Comparison of ENCODE assay signal across 13 mouse cellular contexts in the genomic region with DNA sequence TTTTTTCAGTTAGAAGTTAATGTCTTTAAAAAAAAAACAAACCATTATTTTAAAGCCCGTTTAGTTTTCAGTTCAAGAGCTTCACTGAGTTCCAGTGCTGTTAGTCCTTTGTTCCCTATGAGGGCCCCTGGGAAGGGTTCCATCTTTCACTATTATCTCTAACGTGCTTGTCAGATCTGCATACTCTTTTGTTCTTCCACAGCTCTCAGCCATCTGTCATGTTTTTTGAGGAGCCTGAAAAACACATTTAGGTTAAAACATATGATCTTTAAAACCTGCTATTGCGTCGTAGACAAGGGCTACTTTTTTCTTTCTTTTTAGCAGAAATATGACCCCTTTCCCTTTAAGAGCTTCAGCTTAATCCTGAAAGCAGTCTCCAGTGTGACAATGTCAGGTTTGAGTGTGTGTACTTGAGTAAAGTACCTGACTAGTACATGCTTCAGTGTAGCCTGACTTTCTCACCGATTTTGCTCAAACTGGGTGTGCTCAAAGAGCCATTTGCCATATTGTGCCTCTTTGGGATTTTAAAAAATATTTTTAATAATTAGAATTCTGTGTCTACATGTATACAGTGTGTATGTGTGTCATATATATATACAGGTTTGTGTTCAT.
DNase-seq lines count a peak whose midpoint lies in the region; ATAC-seq and TF ChIP-seq lines count a peak whose summit lies in the region.
"Had no signal": no experiment of that assay in that cellular context is flagged by ENCODE, and none has a peak within 500 bp of the region (broad histone marks: within the 10 kb centered on the region; RNA-seq: fewer than 3 reads in every experiment).

No protein-coding gene starts in this region.

- no peak overlapping the region; the same call in 1 of the 2 replicates for H3K27ac ChIP-seq in layer of hippocampus, adult 2 months
- H3K27ac ChIP-seq in forebrain, embryonic 11.5 days (ENCODE audit: low read depth, low read length): peak overlapping the region; percentile 5; the same call in 1 of the 2 replicates
- peak overlapping the region; percentile 73 for H3K27ac ChIP-seq in hindbrain, embryonic 13.5 days
- no peak overlapping the region for H3K27ac ChIP-seq in neural tube, embryonic 12.5 days
- no peak overlapping the region for H3K27ac ChIP-seq in limb, embryonic 10.5 days
- H3K27ac ChIP-seq: embryonic facial prominence, embryonic 13.5 days had no signal

- H3K36me3 ChIP-seq in forebrain, embryonic 11.5 days (ENCODE audit: control insufficient read depth, insufficient read depth, low read length): no peaks in the 10 kb centered on the region
- no peaks in the 10 kb centered on the region for H3K36me3 ChIP-seq in hindbrain, embryonic 13.5 days
- no peaks in the 10 kb centered on the region for H3K36me3 ChIP-seq in neural tube, embryonic 12.5 days
- H3K36me3 ChIP-seq in limb, embryonic 10.5 days: no peaks in the 10 kb centered on the region
- H3K36me3 ChIP-seq: embryonic facial prominence, embryonic 13.5 days had no signal

- H3K9me3 ChIP-seq in forebrain, embryonic 11.5 days (ENCODE audit: control insufficient read depth, low read length): no peaks in the 10 kb centered on the region
- no peaks in the 10 kb centered on the region for H3K9me3 ChIP-seq in hindbrain, embryonic 13.5 days
- no peaks in the 10 kb centered on the region for H3K9me3 ChIP-seq in neural tube, embryonic 12.5 days
- no peaks in the 10 kb centered on the region for H3K9me3 ChIP-seq in limb, embryonic 10.5 days (replicated peaks)
- H3K9me3 ChIP-seq: embryonic facial prominence, embryonic 13.5 days had no signal

- H3K27me3 ChIP-seq in forebrain, embryonic 11.5 days (ENCODE audit: control insufficient read depth, insufficient read depth, low read length): no peaks in the 10 kb centered on the region
- no peaks in the 10 kb centered on the region for H3K27me3 ChIP-seq in hindbrain, embryonic 13.5 days
- H3K27me3 ChIP-seq in neural tube, embryonic 12.5 days (replicated peaks): no peaks in the 10 kb centered on the region
- H3K27me3 ChIP-seq in limb, embryonic 10.5 days (ENCODE audit: low read depth, poor library complexity, severe bottlenecking): no peaks in the 10 kb centered on the region
- H3K27me3 ChIP-seq: embryonic facial prominence, embryonic 13.5 days had no signal

- 45% methylated on average over 5 of the region's 5 CpGs for WGBS in forebrain, embryonic 11.5 days
- 26% methylated on average over 5 of the region's 5 CpGs for WGBS in hindbrain, embryonic 13.5 days
- WGBS in neural tube, embryonic 12.5 days: 40% methylated on average over 5 of the region's 5 CpGs
- WGBS in limb, embryonic 10.5 days: 69% methylated on average over 5 of the region's 5 CpGs

- no peaks in the 10 kb centered on the region for H3K4me1 ChIP-seq in forebrain, embryonic 11.5 days (replicated peaks; ENCODE audit: control insufficient read depth, insufficient read depth, low read length)
- H3K4me1 ChIP-seq in hindbrain, embryonic 13.5 days (replicated peaks): 0 out of 2 replicates have a peak, but pooled peaks cover 10% of the 10 kb centered on the region
- no peaks in the 10 kb centered on the region for H3K4me1 ChIP-seq in neural tube, embryonic 12.5 days
- no peaks in the 10 kb centered on the region for H3K4me1 ChIP-seq in limb, embryonic 10.5 days
- H3K4me1 ChIP-seq: embryonic facial prominence, embryonic 13.5 days had no signal

- H3K4me3 ChIP-seq in layer of hippocampus, adult 2 months: peak overlapping the region; percentile 10; the same call in 1 of the 2 replicates
- no peak overlapping the region for H3K4me3 ChIP-seq in forebrain, embryonic 11.5 days (ENCODE audit: low read depth, low read length)
- no peak overlapping the region for H3K4me3 ChIP-seq in hindbrain, embryonic 13.5 days
- no peak overlapping the region for H3K4me3 ChIP-seq in neural tube, embryonic 12.5 days
- no peak overlapping the region for H3K4me3 ChIP-seq in limb, embryonic 10.5 days
- H3K4me3 ChIP-seq: embryonic facial prominence, embryonic 13.5 days; myocyte had no signal

- TF ChIP-seq CTCF in layer of hippocampus, adult 2 months (conservative IDR thresholded peaks at IDR 0.05): no peak

- H3K4me2 ChIP-seq in forebrain, embryonic 11.5 days (ENCODE audit: low read depth, low read length, severe bottlenecking): no peak overlapping the region
- no peak overlapping the region for H3K4me2 ChIP-seq in hindbrain, embryonic 13.5 days
- H3K4me2 ChIP-seq in neural tube, embryonic 12.5 days (replicated peaks): no peak overlapping the region
- H3K4me2 ChIP-seq: embryonic facial prominence, embryonic 13.5 days had no signal

- peak; percentile 13 to 19 for DNase-seq in layer of hippocampus, adult 2 months (ENCODE audit: low spot score in 2 of 2)
- no peak for DNase-seq in layer of hippocampus, adult 11-12 months (ENCODE audit: low spot score)
- DNase-seq in forebrain, embryonic 11.5 days (ENCODE audit: low spot score): no peak
- no peak for DNase-seq in limb, embryonic 10.5 days (ENCODE audit: low spot score)
- no peak for DNase-seq in gastrocnemius, adult 8-10 months (ENCODE audit: low spot score in 2 of 2)
- DNase-seq: gastrocnemius, postnatal 10 days; kidney, postnatal 25 days; right cerebral cortex, postnatal 4 days had no signal

- ATAC-seq in forebrain, embryonic 11.5 days (replicated peaks; ENCODE audit: low FRiP score): 0 out of 2 replicates have a peak, but pooled peaks have one; percentile 66
- ATAC-seq in hindbrain, embryonic 13.5 days (ENCODE audit: low FRiP score): peak; percentile 71
- ATAC-seq in neural tube, embryonic 12.5 days (ENCODE audit: low FRiP score, low read depth): peak; percentile 72; the same call in 1 of the 2 replicates
- no peak for ATAC-seq in monocyte, adult 5-6 weeks (replicated peaks; ENCODE audit: insufficient number of reproducible peaks, low FRiP score, low TSS enrichment, poor library complexity, severe bottlenecking)

- no peak overlapping the region for H3K9ac ChIP-seq in forebrain, embryonic 11.5 days (ENCODE audit: low read length)
- 0 out of 2 replicates have a peak overlapping the region, but pooled peaks have one; percentile 35 for H3K9ac ChIP-seq in hindbrain, embryonic 13.5 days
- H3K9ac ChIP-seq in neural tube, embryonic 12.5 days: no peak overlapping the region
- H3K9ac ChIP-seq: embryonic facial prominence, embryonic 13.5 days had no signal

Comparison
In these comparisons a context has a peak if more than half of its experiments do, and no peak if none do; other contexts are left out.
1. DNase-seq: peak in layer of hippocampus, adult 2 months (2 of 2); none in layer of hippocampus, adult 11-12 months (single experiment), forebrain, embryonic 11.5 days (single experiment), limb, embryonic 10.5 days (single experiment) and gastrocnemius, adult 8-10 months (0 of 2).
2. H3K27ac ChIP-seq: peak in forebrain, embryonic 11.5 days (single experiment) and hindbrain, embryonic 13.5 days (single experiment); none in layer of hippocampus, adult 2 months (single experiment), neural tube, embryonic 12.5 days (single experiment) and limb, embryonic 10.5 days (single experiment).